Mouse (Mus musculus) adrenal gland, postnatal 4 days (tissue): ENCODE measurements around the gene Dimt1. TPM values are rescaled to one million over a fixed set of nuclear protein-coding genes. Genes with fewer than 3 reads are reported as not detected.
"Not testable (repeated sequence)": the region's sequence is repeated elsewhere in the genome, so short reads cannot be mapped to it uniquely, and the experiment has no call there.

Experiments used
- DNase-seq, 2 experiments: peaks; one replicate each; pipeline ENCODE4 v3.0.0; 2021 to 2022; ENCODE audit warnings: low spot score in 2 of 2, mixed read lengths in 2 of 2
- long read RNA-seq, 2 experiments: library from polyadenylated mRNA; stranded (forward); transcript quantifications; one replicate each; pipeline ENCODE4 v2.0.0; 2021
- total RNA-seq, 2 experiments: library from RNA; stranded (reverse); gene quantifications; 2 replicates each; pipeline ENCODE4 v1.2.3; 2021

Dimt1 gene
- total RNA-seq: 10 to 100 TPM; 16.6 to 17.8 TPM
- long read RNA-seq, experiment 1, transcript Dimt1-201 (12 exons, 2,051 nt): major isoform, 12 of 19 reads
- long read RNA-seq, experiment 1, partial matches to known transcripts: 2 of 19 reads
- long read RNA-seq, experiment 1, other reads (novel, unspliced or antisense): 5 of 19 reads
- long read RNA-seq, experiment 2, transcript Dimt1-201 (12 exons, 2,051 nt): major isoform, 10 of 18 reads
- long read RNA-seq, experiment 2, partial matches to known transcripts: 1 of 18 reads
- long read RNA-seq, experiment 2, other reads (novel, unspliced or antisense): 6 of 18 reads

DNA sequence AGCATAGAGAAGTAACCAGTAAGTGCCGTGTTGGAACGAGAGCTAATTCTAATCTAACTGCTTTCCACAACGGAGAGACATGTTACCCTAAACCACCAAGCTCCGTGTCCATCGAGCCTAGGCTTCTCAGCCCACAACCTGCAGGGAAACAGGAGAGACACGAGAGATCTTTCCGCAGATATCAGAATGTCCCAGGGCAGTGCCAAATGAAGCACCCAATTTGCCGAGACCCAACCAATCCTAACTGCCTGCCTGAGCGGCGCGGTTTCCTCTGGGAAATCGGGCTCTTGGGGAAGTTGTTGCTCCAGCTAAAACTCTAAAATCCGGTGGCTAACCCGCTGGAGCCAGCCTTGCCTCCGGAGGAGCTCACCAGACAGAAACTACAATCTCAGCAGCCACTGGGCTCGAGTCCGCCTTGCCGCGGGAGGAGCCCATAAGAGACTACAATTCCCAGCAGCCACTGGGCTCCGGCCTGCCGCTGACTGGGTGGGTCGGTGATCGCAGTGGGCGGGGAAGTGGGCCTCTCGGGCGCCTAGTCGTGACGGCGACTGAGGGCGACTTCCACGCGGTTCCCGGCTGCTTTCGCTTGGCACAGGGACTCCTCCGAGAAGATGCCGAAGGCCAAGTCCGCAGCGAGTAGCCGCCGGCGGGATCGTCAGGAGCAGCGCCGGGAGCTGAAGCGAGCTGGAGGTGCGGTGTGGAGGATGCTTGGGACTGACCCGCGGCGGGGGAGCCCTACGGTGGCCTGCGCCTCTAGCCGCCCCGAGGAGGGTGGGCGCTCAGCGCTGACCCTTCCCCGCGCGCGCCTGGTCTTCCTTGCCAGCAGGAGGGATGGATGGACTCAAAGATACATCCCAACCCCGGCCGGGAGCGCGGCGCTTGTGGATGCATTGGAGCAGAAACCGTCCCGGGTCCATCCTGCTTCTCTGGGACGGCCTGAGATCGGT is at the start of gene Dimt1:
Gene Dimt1 (plus strand): TSS at position 534 of the 947 bp plus-strand sequence.
- DNase-seq: peak; percentile 78 to 89

DNA sequence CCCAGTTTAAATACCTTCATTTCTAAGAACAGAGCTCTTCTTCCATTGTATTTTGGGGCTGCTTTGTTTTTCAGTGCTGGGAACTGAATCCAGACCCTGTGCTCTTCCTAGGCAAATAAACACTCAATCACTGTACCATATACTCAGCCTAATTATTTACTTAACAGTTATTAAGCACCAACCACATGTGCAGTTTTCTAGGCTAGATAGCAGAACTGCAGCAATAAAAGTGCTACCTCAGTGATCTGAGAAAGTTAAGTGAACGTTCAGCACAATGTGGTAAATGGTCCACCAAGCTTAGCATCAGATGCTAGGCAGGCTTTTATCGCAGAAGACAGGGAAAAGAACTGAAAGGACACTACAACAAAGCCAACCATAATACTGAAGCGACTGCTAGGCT is 42.3 kb upstream of the Dimt1 start:
- no peak for DNase-seq

DNA sequence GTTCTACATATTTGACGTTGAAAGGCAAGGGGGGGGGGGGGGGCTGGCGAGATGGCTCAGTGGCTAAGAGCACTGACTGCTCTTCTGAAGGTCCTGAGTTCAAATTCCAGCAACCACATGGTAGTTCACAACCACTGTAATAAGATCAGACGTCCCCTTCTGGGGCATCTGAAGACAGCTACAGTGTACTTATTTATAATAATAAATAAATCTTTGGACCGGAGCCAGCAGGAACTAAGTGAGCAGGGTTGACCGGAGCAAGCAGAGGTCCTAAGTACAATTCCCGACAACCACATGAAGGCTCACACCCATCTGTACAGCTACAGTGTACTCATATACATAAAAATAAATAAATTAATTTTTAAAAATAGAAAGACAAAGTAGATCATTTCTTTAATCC is 41.8 kb upstream of the Dimt1 start:
- not testable (repeated sequence) for DNase-seq

DNA sequence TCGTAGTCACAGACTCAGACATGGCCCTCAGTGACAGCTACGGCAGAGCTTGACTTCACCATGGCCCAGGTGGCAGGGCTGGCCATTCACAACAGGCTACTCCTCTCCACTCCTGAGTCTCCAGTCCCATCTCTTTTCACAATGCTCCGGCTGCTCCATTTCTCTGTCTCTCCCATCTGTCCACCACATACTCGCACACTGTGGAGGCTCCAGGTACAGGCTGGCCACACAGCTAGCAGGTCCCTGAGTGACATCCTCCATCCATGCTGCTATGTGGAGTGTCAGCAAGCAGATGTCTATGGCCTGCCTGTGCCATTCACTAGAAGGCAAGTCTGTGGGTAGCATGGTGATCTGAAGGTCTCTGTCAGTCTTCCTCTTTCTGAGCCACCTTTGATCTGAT is 39.7 kb upstream of the Dimt1 start:
- no peak for DNase-seq

DNA sequence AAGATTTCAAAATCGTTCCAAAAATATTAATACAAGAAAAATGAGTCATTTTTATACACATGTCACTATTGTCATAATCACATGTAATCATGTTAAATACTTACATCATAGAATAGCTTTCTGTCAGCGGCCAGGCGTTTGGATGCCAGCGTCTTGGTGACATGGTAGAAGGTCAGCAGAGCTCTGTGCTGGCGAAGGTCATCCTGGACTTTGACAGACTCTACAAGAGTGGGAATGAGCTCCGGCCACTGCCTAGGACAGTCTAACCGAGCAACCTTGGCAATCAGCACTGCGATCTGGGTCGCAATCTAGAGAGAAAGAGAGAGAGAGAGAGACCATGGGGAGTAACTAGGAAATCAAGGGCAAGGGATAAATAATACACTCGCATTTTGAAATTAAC is 36.8 kb upstream of the Dimt1 start:
- no peak for DNase-seq

DNA sequence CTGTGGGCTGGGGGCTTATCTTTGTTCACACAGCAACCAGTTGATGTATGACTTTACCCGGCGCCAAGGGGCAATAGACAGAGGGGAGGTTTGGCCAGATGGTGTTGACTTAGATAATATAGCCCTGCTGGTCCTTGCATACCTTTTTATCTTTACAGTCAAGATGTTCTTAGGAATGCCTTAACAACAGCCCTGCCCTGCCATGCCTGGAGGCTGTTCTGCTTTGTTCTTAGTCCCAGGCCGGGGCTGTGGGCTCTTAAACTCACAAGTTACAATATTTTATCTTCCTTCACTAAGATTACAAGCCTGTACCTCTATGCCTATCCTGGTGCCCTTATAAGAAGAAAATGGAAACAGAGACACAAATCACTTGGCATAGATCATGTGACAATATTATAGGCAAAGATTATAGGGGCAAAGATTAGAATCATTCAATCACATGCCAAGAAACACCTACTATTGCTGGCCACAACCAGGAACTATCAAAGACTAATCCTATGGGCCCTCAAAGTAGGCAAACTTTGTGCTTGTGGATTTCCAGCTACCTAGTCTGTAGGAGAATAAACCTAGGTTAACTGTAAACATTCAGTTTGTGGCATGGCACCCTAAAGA is 33.7 kb upstream of the Dimt1 start:
- DNase-seq: no peak

DNA sequence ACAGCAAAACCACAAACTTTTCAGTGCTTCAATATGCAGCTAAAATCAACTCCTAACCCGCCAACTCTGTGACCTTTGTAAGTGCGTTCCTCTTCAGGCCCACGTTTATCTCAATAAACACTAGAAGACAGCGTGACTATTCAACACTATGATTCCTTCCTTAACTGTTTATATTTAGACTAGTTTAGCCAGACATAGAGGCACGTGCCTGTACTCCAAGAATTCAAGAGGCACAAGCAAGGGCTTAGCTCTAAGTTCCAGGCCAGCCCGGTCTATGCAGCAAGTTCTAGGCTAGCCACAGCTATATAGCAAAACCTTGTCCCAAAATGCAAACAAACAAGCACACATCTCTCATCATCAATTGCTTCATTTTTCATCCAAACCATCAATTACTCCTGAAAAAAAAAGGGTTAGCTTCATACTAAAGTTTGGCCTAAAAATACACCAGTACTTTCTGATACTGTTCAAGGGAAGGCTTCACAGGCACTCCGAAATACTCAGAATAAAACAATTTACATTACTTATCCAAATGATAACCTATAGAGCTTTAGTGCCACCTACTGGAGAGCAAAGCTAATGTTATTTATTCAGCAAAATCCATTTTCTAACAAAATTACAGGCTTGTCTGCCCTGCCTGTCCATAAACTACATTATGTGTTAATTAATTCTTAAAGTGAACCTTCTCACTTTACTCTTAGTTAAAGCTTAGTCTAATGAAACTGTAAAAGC is 28.4 kb upstream of the Dimt1 start:
- DNase-seq: no peak

DNA sequence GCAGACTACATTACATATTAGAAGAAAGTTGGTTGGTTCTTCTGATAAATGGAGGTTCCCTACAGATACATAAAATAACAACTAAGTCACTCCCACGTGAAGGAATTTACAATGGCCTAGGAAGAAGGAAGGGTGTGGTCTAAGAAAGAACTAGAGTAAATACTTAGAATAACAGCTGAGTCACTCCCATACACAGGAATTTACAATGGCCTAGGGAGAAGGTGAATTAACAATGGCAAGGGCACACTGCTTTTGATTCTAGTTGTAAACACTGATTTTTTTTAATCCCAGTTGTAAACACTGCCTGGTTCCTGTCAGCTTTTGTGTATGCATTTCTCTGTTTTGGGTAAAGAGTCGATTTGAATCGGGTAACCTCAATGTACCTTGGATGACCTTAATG is 21.0 kb upstream of the Dimt1 start:
- not testable (repeated sequence) for DNase-seq

DNA sequence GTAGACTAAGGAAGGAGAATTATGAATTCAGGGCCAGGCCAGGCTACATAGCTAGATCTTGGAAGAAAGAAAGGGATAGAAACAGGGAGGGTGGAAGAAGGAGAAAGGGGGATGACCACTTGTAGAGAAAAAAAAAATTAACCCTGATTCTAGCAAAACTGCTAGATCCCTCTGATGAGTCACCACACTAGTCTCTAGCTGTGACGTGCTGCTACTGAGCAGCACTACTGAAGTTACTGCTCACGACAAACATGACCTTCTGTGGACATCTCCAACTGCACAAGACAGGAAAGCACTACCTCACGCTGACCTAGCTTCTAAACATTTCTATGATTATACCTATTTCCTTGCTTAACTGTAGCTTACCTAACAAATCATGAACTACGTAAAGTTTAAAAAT is 18.6 kb upstream of the Dimt1 start:
- DNase-seq: no peak

DNA sequence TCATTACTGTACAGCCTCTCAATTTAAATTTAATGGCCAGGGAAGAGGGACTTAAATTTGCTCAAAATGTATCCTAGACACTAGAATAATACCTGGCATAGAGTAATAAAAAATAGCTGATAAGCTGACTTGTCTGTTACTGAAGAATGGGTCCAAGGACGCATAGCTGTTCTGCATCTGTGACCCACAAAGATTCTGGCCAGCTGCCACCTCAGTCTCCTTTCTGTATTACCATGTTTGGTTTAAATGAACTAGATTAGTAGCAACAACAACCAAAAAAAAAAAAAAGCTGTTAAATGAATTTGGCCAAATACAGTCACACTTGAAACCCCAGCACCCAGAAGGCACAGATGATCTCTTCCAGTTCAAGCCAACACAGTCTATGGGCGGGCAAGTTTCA is 17.7 kb upstream of the Dimt1 start:
- DNase-seq: no peak

DNA sequence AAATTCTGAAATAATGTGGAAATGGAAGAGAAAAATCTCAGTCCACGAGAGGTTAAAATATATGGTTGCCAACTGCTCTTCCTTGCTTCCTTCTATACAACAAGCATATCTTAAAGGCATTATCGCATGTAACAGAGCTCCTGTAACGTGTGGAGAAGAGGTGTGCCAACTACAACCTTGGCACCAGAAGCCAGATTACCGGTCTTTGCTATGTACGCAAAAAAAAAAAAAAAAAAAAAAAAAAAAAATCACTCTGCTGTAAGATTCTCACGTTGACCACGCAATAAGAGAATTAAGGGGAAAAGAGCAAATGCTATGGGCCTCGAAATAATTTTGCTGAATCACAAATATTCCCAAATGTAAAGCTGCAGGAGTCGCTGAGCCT is 11.1 kb upstream of the Dimt1 start:
- DNase-seq: no peak

DNA sequence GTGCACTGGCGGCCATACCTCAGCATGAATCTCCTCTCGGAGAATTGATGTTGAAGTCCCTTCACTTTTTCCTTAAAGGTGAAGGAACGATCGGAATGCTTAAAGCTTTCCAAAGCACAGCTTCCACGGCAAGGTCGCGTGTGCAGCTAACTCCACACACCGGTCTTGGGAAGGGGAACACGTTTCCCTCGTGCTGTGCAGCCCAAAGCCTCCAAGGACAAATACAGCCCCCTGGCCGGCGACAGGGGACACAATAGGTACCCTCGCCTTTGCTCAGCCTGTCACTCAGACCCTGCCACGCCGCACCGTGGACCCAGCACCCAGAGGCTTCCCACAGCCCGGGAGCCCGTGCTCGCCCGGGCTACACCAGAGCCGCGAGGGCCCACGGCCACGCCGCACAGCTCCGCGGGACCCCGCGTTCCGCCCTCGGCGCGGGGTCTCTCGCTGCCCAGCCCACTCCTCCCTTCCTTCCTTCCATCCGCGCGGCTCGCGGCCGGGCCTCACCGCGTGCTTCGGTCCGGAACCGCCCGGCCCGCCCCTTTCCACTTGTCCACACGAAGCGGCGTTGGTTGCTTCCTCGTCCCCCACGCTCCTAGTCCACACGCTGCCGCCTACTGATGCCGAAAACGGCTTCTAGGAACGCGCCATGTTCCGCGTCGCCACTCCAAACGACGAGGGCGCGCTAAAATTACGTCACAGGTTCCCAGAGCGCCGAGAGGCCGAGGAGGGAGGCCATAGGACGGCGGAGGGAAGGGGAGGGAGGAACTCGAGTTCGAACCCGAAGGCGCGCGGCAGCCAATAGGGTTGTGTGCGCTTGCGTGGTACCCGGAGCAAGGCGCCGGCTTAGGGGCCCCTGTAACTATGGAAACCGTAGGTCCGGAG is 10.4 kb upstream of the Dimt1 start, which contains the start of gene Ipo11:
Gene Ipo11 (minus strand): TSS at position 703 of the 882 bp plus-strand sequence.
- DNase-seq: peak; percentile 66 to 79

DNA sequence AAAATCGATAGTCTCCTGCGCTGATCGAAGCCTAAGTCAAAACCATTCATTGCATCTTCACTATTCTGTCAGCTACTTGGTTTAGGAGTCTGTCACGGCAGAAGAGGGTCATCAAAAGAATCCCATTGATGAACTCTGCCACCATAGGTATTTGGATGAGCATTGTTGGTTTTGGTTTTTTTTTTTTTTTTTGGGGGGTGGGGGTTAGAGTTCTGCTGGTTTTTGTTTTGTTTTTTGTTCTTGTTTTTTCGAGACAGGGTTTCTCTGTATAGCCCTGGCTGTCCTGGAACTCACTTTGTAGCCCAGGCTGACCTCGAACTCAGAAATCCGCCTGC is 9.8 kb upstream of the Dimt1 start:
- DNase-seq: no peak

DNA sequence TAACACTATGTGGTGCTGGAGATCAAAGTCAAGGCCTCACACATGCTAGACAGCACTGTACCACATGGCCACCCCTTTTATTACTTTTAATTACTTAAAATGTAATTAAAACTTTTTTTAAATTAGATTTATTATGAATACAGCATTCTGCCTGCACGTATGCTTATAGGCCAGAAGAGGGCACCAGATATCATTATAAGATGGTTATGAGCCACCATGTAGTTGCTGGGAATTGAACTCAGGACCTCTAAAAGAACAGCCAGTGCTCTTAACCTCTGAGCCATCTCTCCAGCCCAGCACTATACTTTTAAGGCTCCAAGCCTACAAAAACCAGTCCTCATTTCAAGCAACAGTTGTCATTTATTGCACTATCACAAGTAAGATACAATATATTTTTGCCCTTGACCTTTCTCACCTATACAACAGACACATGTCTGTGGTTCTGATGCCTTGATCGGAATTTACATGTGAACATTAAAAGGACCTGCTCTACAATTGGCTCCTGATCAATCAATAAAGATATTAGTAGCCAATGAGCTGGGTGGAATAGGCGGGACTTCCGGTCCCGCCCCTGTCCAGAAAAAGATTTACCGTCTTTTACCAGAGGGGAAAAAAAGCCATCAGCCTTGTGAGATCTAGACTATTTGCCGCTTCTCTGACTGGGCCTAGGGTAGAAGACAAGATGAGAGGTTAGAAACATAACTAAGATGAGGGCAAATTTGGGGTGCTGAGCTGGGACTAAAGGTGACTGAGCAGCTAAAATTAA is 5.5 kb upstream of the Dimt1 start:
- DNase-seq: no peak

DNA sequence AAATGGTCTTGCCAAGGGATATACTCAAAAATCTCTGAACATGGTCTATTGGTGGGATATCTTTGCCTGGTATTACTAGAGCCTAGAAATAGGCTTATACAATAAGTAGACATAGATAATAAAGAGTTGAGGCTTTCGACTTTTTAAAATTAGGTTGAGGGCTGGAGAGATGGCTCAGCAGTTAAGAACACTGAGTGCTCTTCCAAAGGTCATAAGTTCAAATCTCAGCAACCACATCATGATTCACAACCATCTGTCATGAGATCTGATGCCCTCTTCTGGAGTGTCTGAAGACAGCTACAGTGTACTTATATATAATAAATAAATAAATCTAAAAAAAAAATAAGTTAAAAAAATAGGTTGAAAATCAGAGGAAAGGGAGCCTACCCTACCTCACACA is 4.2 kb upstream of the Dimt1 start:
- DNase-seq: no peak

DNA sequence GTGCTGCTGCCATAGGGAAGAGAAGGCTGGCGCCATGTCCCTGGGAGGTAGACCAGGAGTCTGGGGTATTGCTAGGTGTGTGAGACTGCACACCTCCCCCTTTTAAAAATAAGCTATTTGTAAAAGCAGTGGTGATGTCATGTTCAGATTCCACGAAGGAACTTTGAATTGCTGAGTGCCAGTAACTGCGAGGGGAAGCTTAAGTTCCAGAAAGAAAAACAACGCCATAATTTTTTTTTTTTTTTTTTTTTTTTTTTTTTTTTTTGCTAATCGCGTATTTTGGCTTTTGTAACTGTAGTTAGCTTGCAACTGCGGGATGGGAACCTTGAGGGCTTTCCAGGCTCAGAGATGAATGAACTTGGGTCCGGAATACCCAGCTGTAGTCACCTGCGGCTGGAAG is 1.4 kb upstream of the Dimt1 start:
- no peak for DNase-seq

DNA sequence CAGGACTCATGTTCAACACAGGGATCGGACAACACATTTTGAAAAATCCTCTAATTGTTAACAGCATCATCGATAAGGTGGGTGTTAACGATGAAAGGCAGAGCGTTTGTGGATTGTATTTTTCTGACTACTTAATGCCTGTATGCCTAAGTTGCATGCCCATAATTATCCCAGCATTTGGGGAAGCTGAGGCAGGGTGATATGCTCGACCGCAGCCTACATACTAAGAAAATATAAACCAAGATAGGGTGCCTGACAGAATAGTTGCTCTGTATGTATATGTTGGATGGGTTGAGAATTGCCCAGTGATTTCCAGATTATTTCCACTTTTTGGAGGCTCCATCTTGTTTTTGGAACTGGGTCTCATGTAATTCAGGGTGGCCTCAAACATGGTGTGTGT is 656 bp downstream of the Dimt1 start:
- DNase-seq: no peak

DNA sequence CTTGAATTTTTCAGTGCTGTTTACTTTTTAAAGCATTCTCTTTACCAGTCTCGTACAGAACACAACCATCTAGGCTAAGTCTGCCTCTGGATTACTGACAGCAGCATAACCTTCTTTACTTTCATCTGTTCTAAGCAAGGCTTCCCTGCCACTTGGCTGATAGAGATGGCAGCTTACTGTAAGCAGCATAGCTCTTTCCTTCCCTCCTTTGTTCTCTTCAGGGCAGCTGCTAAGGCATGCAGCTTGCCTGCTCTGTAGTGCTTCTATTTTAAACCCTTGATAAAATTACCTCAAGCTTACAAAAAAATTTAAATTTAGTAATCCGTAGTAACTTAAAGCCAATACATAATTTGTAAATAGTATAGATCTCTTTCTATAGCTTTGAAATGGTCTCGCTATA is 8.0 kb downstream of the Dimt1 start:
- DNase-seq: no peak

DNA sequence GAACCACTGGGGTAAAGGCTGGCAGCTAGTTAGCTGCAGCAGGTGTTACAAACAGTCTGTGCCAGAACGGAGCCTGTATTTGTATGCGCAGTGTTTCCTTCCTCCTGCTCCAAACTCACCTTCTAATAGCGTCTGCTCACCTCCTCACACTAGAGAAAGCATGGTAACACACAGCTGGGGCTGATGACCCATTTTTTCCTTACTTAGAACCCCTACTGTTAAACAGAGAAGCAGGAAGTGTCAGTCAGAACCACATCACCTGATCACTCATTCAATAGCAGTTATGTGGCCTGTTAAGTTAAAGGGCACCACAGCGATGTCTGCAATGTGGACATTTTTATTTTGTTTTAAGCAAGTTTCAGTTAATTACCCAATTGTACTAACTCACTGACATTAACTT is 10.6 kb downstream of the Dimt1 start:
- no peak for DNase-seq

DNA sequence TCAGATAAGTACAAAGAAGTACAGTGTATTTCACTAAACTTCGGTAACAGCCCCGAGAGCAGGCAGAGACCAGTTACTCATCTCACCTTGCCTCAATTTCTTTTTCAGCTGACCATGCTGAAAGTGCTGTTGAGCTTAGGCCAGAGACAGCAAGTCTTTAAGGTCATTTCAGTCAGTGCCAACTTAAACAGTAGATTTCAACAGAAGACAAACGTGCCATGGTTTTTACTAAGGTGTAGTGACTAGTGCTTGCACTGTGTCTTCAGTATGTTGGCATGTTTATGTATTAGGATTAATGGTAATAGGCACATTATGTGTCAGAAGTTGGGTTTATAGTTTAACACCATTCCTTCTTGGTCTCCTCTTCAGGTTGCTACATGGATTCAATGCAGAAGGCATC is 11.4 kb downstream of the Dimt1 start:
- no peak for DNase-seq
